Mouse (Mus musculus) Patski (cell line): ENCODE data around the gene Lpcat3. TPM values are rescaled to one million over a fixed set of nuclear protein-coding genes. Genes with fewer than 3 reads are reported as not detected.

ENCODE experiments used
- ATAC-seq: fragments of 100-300 bp; one replicate; pipeline ENCODE4 v1.8.0; 2021
- CTCF ChIA-PET: fragments of 350-600 bp; sonication (Branson Sonifier 250); formaldehyde crosslinking; loops from one replicate; lab custom pipeline; 2022; ENCODE audit warnings: inconsistent platforms; lab: Charles Lee
- POLR2A ChIA-PET: fragments of 350-600 bp; sonication (Branson Sonifier 250); formaldehyde crosslinking; loops from one replicate; lab custom pipeline; 2022; ENCODE audit warnings: antibody characterized with exemption, inconsistent platforms; lab: Charles Lee
- DNase-seq: peaks from one replicate; pipeline ENCODE4 v3.0.0-alpha.2; 2011; ENCODE audit warnings: low read depth, low spot score
- H3K27me3 ChIP-seq: fragments of 371-371 bp; one replicate; pipeline ENCODE4 v1.5.1; 2021
- CTCF ChIP-seq: fragments of 100-300 bp; IDR thresholded peaks from one replicate; pipeline ENCODE4 v1.5.1; 2021
- in situ Hi-C: fragments of 300-500 bp; cut with MboI; formaldehyde crosslinking; loops from 3 replicates; pipeline ENCODE4 v1.11.1; 2018; ENCODE audit warnings: low pct_unique_long_range_greater_than_20kb, mixed read lengths
- polyA plus RNA-seq: library from polyadenylated mRNA; unstranded; gene quantifications from one replicate; pipeline ENCODE4 v1.2.3, GENCODE M21; 2021

The Lpcat3 gene
- polyA plus RNA-seq, 1 experiment from 2014 or later, result 107 TPM

DNA sequence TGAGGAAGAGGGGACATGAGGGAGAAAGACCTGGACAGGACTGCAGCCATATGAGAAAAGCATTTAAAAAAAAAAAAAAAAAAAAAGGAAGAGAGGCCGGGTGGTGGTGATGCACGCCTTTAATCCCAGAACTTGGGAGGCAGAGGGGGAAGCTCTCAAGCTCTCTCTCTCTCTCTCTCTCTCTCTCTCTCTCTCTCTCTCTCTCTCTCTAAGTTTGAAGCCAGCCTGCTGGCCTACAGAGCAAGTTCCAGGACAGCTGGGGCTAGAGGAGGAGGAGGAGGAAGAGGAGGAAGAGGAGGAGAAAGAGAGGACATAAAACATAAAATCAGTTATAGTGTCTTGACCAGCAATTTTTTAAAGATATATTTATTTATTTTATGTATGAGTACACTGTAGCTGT lies 4.8 kb upstream of the Lpcat3 start:
- no peak for ATAC-seq

GRCm38 (mm10) chr6:124661156-124661806 lies 1.5 kb upstream of the Lpcat3 start:
- ChIA-PET CTCF (interaction anchor here (0.9 to 3.1 kb wide), 7 partner anchors 10 to 45 kb away, joined by 3 to 23 read pairs (median 4); no protein-coding TSS in a partner anchor), POLR2A (interaction anchor here (2.6 kb wide), 1 partner anchor 41 kb away, joined by 14 read pairs; no protein-coding TSS in a partner anchor)
- ATAC-seq (no peak), DNase-seq (no peak)
- no peaks in the 10 kb centered on the region for H3K27me3 ChIP-seq
- TF ChIP-seq CTCF, result no peak
- in situ Hi-C loops, result no loop called here

More for the DNA sequence above, 4.8 kb upstream of the Lpcat3 start:
- ChIA-PET CTCF (interaction anchor here (1.2 to 1.5 kb wide), 2 partner anchors 17 to 36 kb away, joined by 3 to 5 read pairs; no protein-coding TSS in a partner anchor), POLR2A (no interaction called here)
- no peaks in the 10 kb centered on the region for H3K27me3 ChIP-seq
- no peak for TF ChIP-seq CTCF
- in situ Hi-C loops, result no loop called here
- no peak for DNase-seq

GRCm38 (mm10) chr6:124661995-124662394 lies 832 bp upstream of the Lpcat3 start:
- H3K27me3 ChIP-seq, result no peaks in the 10 kb centered on the region
- no peak for DNase-seq
- CTCF ChIA-PET, result interaction anchor here (0.6 to 3.1 kb wide), 12 partner anchors 11 to 168 kb away, joined by 3 to 23 read pairs (median 4); no protein-coding TSS in a partner anchor
- no peak for ATAC-seq
- no peak for TF ChIP-seq CTCF
- in situ Hi-C loops, result no loop called here
- POLR2A ChIA-PET, result interaction anchor here (0.6 to 2.6 kb wide), 2 partner anchors 23 to 40 kb away, joined by 4 to 14 read pairs; no protein-coding TSS in a partner anchor

- DNase-seq (no peak), ATAC-seq (no peak)
- TF ChIP-seq CTCF, result no peak
- ChIA-PET POLR2A (interaction anchor here (2.6 kb wide), 1 partner anchor 39 kb away, joined by 14 read pairs; no protein-coding TSS in a partner anchor), CTCF (interaction anchor here (0.9 to 3.1 kb wide), 6 partner anchors 9 to 96 kb away, joined by 3 to 23 read pairs (median 5); no protein-coding TSS in a partner anchor)
- no peaks in the 10 kb centered on the region for H3K27me3 ChIP-seq
- in situ Hi-C loops, result no loop called here
These were observed 583 bp downstream of the Lpcat3 start for GRCm38 (mm10) chr6:124663424-124663795.

DNA sequence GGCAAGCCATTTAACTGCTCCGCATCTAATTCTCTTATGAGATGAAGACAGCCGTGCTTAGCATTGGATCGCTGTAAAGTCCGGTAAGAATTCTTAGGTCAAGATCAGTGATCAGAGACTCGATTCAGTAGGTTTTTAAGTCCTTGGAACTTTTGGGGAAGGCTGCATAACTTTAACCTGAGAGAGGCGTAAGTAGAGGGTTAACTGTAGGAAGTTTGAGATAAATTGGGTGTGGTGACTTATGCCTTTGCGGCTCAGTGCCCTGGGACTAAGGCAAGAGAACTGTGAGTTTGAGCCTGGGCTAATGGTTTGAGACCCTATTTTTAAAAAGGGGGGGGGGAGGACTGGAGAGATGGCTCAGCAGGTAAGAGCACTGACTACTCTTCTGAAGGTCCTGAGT lies 1.4 kb downstream of the Lpcat3 start:
- no peak for TF ChIP-seq CTCF
- ChIA-PET POLR2A (no interaction called here), CTCF (interaction anchor here (1.6 to 3.1 kb wide), 3 partner anchors 18 to 37 kb away, joined by 4 to 23 read pairs (median 15); no protein-coding TSS in a partner anchor)
- no peak for DNase-seq
- ATAC-seq, result no peak
- no peaks in the 10 kb centered on the region for H3K27me3 ChIP-seq
- in situ Hi-C loops, result no loop called here

- no peaks in the 10 kb centered on the region for H3K27me3 ChIP-seq
- in situ Hi-C loops, result no loop called here
- ChIA-PET CTCF (no interaction called here), POLR2A (no interaction called here)
- DNase-seq (no peak), ATAC-seq (no peak)
- no peak for TF ChIP-seq CTCF
These were observed 2.2 kb downstream of the Lpcat3 start for GRCm38 (mm10) chr6:124665011-124665410.

GRCm38 (mm10) chr6:124669234-124669859 lies 6.5 kb downstream of the Lpcat3 start:
- POLR2A ChIA-PET, result interaction anchor here (0.5 to 1.2 kb wide), 2 partner anchors 12 to 33 kb away, joined by 3 to 4 read pairs; no protein-coding TSS in a partner anchor
- no peaks in the 10 kb centered on the region for H3K27me3 ChIP-seq
- TF ChIP-seq CTCF, result no peak
- DNase-seq, result no peak
- in situ Hi-C loops, result no loop called here
- no peak for ATAC-seq
- CTCF ChIA-PET, result interaction anchor here (0.8 to 1.5 kb wide), 2 partner anchors 14 to 38 kb away, joined by 3 to 5 read pairs; no protein-coding TSS in a partner anchor

DNA sequence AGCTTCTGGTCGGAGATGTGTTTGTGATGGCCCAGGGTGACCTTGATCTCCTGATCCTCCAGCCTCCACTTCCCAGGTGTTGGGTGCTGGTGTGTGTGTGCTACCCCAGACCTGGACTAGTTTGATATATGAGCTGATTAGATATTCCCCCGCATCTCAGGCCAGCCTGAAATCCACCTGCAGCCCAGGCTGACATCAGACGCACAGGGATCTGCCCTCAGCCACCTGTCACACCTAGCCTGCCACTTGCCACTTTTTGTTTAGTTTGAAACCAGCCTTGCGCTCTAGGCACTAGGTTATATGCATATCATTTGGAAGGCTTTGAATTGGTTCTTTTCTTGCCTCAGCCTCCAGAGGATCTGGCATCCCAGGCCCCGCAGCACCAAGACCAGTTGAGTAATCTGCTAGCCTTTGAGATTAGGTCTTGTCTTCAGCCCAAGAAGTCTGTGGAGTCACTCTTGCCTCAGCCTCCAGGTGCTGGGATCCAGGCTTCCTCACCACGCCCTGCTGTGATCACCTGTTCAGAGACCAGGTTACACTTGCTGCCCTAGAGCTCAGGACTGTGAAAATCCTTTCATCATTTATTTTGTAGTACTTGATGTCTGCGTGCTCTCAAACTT lies 7.6 kb downstream of the Lpcat3 start:
- POLR2A ChIA-PET, result interaction anchor here (1.2 kb wide), 1 partner anchor 32 kb away, joined by 3 read pairs; no protein-coding TSS in a partner anchor
- DNase-seq (no peak), ATAC-seq (no peak)
- CTCF ChIA-PET, result interaction anchor here (0.6 kb wide), 1 partner anchor 23 kb away, joined by 3 read pairs; no protein-coding TSS in a partner anchor
- in situ Hi-C loops, result no loop called here
- no peaks in the 10 kb centered on the region for H3K27me3 ChIP-seq
- no peak for TF ChIP-seq CTCF

GRCm38 (mm10) chr6:124672100-124672499 lies 9.3 kb downstream of the Lpcat3 start:
- H3K27me3 ChIP-seq, result no peaks in the 10 kb centered on the region
- DNase-seq (no peak), ATAC-seq (peak; percentile 54)
- ChIA-PET CTCF (interaction anchor here (0.8 to 1.5 kb wide), 5 partner anchors 9 to 42 kb away, joined by 3 to 4 read pairs (median 3); partner anchors contain the start of gene Lpcat3), POLR2A (no interaction called here)
- in situ Hi-C loops, result no loop called here
- TF ChIP-seq CTCF, result no peak

DNA sequence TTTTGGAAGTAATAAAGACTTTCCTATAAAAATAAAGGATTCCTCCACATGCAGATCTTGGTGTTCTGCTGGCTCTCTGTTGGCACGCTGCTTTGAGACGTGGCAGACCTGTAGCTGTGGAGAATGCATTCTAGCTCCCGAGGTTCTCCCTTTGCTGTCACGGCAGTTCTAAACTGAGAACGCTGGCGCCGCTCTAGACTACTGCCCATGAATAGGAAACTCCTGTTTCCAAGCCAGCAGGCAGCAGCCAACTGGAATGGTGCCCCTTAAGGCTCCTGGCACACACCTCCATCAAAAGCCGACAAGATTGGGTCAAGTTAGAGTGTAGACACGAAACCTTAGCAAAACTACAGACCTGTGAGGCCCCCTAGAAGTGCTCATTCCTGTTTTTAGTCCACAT lies 10.8 kb downstream of the Lpcat3 start:
- POLR2A ChIA-PET, result no interaction called here
- in situ Hi-C loops, result no loop called here
- no peaks in the 10 kb centered on the region for H3K27me3 ChIP-seq
- no peak for TF ChIP-seq CTCF
- CTCF ChIA-PET, result interaction anchor here (0.9 to 1.3 kb wide), 3 partner anchors 12 to 31 kb away, joined by 3 to 4 read pairs (median 3); no protein-coding TSS in a partner anchor
- ATAC-seq, result no peak
- DNase-seq, result no peak
